Mouse (Mus musculus) urinary bladder, postnatal 4 days (tissue): ENCODE data around the gene Mia.

Experiments
- DNase-seq, 2 experiments: peaks; one replicate each; pipeline ENCODE4 v3.0.0; 2021 to 2022; ENCODE audit warnings: low spot score in 2 of 2

The Mia gene

DNA sequence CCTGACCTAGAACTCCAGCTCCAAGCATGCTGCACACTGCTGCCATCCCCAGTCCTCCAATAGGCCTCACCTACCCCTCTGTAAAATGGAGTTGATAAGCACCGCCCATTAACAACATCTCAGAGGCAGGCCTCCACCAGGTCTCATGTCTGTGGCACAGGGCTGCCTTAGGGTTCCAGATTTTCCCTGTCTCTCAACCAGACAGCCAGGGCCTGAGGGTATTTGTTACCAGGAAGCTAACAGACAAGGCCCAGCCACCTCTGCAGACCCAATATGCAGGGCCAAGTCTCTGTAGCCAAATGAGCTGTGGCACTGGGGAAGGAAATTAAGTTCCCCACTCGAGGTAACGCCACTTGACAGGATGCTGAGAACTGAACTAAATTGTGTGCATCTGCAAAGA lies 20.0 kb downstream of the Mia start:
- DNase-seq, result no peak

DNA sequence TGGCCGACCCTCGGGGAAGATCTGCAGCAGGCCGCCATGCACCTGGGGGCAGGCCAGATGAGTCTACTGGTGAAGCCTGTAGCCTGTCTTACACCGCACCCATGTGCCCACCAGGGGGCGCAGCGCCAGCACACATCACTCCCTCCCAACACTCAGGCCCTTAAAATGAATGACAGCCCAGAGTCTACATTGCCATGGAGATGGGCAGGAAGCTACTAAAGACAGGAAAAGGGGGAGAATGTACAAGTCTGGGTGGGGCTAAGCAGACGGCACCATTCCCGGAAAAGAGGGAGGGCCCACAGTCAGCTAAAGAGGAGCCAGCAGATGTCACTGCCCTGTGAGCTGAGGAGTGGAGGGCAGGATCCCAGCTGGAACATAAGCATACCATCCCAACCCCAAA lies 21.1 kb downstream of the Mia start:
- peak; percentile 81 to 91 for DNase-seq

- no peak for DNase-seq
Observed at GRCm38 (mm10) chr7:27159256-27159655, 21.7 kb downstream of the Mia start.

GRCm38 (mm10) chr7:27158171-27158570 lies 22.8 kb downstream of the Mia start:
- no peak for DNase-seq

GRCm38 (mm10) chr7:27156005-27156404 lies 25.0 kb downstream of the Mia start:
- no peak for DNase-seq

- DNase-seq, result no peak
Observed at GRCm38 (mm10) chr7:27153205-27153764, 27.7 kb downstream of the Mia start, which contains the start of gene Cyp2t4. Gene Cyp2t4 (plus strand): TSS chr7:27153714.

DNA sequence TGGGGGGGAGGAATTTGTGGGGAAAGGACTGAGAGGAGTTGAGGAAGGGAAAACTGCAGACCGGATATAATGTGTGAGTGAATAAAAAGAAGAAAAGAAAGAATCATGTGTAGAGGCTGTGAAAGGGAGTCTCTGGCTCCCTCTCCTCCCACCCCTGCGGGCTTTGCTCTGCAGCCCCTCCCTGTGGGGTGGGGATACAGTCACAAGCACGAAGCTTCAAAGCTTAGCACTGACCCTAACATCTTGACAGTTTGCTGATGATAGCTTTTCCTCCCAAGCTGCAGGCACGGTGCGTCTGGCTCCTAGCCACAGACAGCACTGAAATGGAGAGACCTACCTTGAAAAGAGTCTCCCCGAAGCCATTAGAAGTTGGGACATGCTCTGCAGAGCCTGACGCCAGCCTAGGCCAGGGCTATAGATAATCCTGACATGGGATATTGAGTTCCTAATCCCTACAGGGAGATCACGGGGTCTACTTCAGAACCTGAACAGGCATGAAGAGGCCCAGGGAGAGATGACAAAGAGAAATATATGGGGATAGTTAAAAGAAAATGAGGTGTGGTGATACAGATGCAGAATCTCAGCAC lies 44.5 kb downstream of the Mia start:
- DNase-seq, result no peak

DNA sequence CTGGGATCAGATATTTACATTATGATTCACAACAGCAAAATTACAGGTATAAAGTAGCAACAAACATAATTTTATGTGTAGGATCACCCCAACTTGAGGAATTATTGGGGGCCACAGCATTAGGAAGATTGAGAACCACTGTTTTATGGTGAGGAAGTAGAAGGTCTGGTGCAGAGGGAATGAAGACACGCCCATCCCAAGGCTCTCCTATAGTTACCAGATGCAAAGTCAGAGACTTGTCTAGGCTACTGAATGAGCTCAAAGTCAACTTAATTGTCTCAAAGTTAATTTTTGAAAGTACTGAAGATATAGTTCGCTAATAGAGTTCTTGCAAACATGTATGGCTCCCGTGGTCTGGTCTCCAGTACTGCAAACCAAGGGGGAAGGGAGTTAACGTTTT lies 47.2 kb downstream of the Mia start:
- DNase-seq, result no peak

- DNase-seq, result no peak
Observed at GRCm38 (mm10) chr7:27133156-27133555, 47.8 kb downstream of the Mia start.

GRCm38 (mm10) chr7:27132588-27132987 lies 48.4 kb downstream of the Mia start:
- no peak for DNase-seq

DNA sequence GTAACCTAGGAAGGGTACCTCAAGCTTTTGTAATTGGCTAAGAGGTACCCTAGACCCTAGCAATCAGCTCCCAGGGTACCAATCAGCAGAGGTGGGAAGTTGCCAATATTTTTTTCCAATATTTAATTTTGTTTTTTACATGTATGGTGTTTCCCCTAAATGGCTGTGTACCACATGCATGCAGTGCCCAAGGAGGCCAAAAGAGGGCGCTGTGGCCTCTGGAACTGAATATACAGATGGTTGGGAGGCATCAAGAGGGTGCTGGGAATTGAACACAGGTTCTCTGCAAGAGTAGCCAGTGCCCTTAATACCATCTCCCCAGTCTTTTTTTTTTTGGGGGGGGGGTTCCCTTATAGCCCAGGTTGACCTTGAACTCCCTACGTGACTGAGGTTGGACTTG lies 49.6 kb downstream of the Mia start:
- no peak for DNase-seq

GRCm38 (mm10) chr7:27130521-27131370 lies 50.2 kb downstream of the Mia start:
- no peak for DNase-seq

DNA sequence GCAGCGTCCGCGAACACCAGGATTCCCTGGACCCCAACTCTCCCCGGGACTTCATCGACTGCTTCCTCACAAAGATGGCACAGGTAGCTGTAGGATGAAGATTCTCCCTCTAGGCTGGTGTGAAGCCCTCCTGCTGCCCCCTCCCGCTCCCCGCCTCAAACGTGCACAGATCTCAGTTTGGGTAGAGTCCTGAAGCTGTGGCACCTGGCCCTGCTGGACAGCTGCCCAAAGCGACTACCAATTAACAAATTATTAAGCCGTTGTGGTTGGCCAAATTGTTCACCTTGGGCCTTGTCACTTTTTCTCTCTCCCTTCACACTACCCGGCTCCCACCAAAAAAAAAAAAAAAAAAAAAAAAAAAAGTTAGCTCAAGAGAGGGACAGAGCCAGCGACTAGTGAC lies 51.1 kb downstream of the Mia start:
- no peak for DNase-seq
